Mouse (Mus musculus) embryonic facial prominence, embryonic 12.5 days (tissue): Measurements from ENCODE around the gene Tmprss9. TPM values are rescaled to one million over a fixed set of nuclear protein-coding genes. Genes with fewer than 3 reads are reported as not detected.

Source experiments
- ATAC-seq: fragments of 200-750 bp; cut with Nextera tagmentation; 2 replicates; pipeline ENCODE4 v1.8.0; 2017; ENCODE audit not compliant: insufficient number of reproducible peaks, insufficient read depth, low FRiP score, low TSS enrichment
- H3K27ac ChIP-seq: fragments of 300-500 bp; sonication (generic); 2 replicates; pipeline ENCODE4 v1.5.1; 2016; ENCODE audit warnings: mild to moderate bottlenecking
- H3K27me3 ChIP-seq: fragments of 300-500 bp; sonication (generic); 2 replicates; pipeline ENCODE4 v1.6.1; 2016; ENCODE audit warnings: mild to moderate bottlenecking, moderate library complexity
- H3K36me3 ChIP-seq: fragments of 300-500 bp; sonication (generic); 2 replicates; pipeline ENCODE4 v1.6.1; 2016; ENCODE audit warnings: mild to moderate bottlenecking
- H3K4me1 ChIP-seq: fragments of 300-500 bp; sonication (generic); 2 replicates; pipeline ENCODE4 v1.6.1; 2016
- H3K4me2 ChIP-seq: fragments of 300-500 bp; sonication (generic); replicated peaks from 2 replicates; pipeline ENCODE4 v1.6.1; 2016; ENCODE audit warnings: mild to moderate bottlenecking, moderate library complexity
- H3K4me3 ChIP-seq: fragments of 300-500 bp; sonication (generic); 2 replicates; pipeline ENCODE4 v1.5.1; 2016; ENCODE audit warnings: mild to moderate bottlenecking
- H3K9ac ChIP-seq: fragments of 300-500 bp; sonication (generic); 2 replicates; pipeline ENCODE4 v1.6.1; 2016; ENCODE audit warnings: mild to moderate bottlenecking, moderate library complexity
- H3K9me3 ChIP-seq: fragments of 300-500 bp; sonication (generic); 2 replicates; pipeline ENCODE4 v1.6.1; 2016; ENCODE audit warnings: mild to moderate bottlenecking, moderate library complexity
- WGBS: fragments of 180-500 bp; shearing (Covaris S2); methylation state at CpG from one replicate; pipeline ENCODE4 v1.1.7; 2016; 5-methylcytosine and 5-hydroxymethylcytosine counted together
- polyA plus RNA-seq: library from polyadenylated mRNA; unstranded; fragments of >200 nt; fragmentation: Nextera tagmentation; extraction: Ambion mirVana; gene quantifications from 2 replicates; pipeline ENCODE4 v1.2.1, GENCODE M21; 2016

Gene Tmprss9
- polyA plus RNA-seq, 1 experiment from 2014 or later: 0.09 TPM

- Histone ChIP-seq H3K27me3 (no peaks in the 10 kb centered on the region), H3K36me3 (peaks cover 72% of the 10 kb centered on the region)
These were observed 33.1 kb downstream of the Tmprss9 start for GRCm38 (mm10) chr10:80904709-80905108.

GRCm38 (mm10) chr10:80909375-80910162 lies 37.9 kb downstream of the Tmprss9 start:
- Histone ChIP-seq H3K27ac (no peak overlapping the region), H3K4me2 (no peak overlapping the region), H3K9me3 (no peaks in the 10 kb centered on the region), H3K27me3 (no peaks in the 10 kb centered on the region), H3K4me1 (no peaks in the 10 kb centered on the region), H3K36me3 (peaks cover 90% of the 10 kb centered on the region), H3K4me3 (no peak overlapping the region), H3K9ac (no peak overlapping the region)
- no peak for ATAC-seq
- WGBS: 93% methylated on average over 22 of the region's 22 CpGs

More at GRCm38 (mm10) chr10:80904709-80905108, 33.1 kb downstream of the Tmprss9 start:
- Histone ChIP-seq H3K27ac (no peak overlapping the region), H3K9ac (no peak overlapping the region), H3K4me1 (peaks cover 7% of the 10 kb centered on the region), H3K4me2 (no peak overlapping the region), H3K4me3 (no peak overlapping the region), H3K9me3 (no peaks in the 10 kb centered on the region)
- 92% methylated on average over 11 of the region's 11 CpGs for WGBS
- no peak for ATAC-seq

- no peak overlapping the region for H3K9ac ChIP-seq
- ATAC-seq: 0 out of 2 replicates have a peak, but pooled peaks have one; percentile 10
- 94% methylated on average over 4 of the region's 4 CpGs for WGBS
These were observed 39.7 kb downstream of the Tmprss9 start for GRCm38 (mm10) chr10:80911354-80911753.

GRCm38 (mm10) chr10:80911891-80912290 lies 40.2 kb downstream of the Tmprss9 start:
- no peaks in the 10 kb centered on the region for H3K9me3 ChIP-seq
- no peak for ATAC-seq
- H3K4me2 ChIP-seq: no peak overlapping the region
- no peak overlapping the region for H3K9ac ChIP-seq
- H3K27me3 ChIP-seq: no peaks in the 10 kb centered on the region
- peaks cover 9% of the 10 kb centered on the region for H3K4me1 ChIP-seq
- no peak overlapping the region for H3K4me3 ChIP-seq
- peaks cover 80% of the 10 kb centered on the region for H3K36me3 ChIP-seq
- no peak overlapping the region for H3K27ac ChIP-seq

More at GRCm38 (mm10) chr10:80911354-80911753, 39.7 kb downstream of the Tmprss9 start:
- Histone ChIP-seq H3K9me3 (no peaks in the 10 kb centered on the region), H3K4me1 (peaks cover 3% of the 10 kb centered on the region; the same call in 1 of the 2 replicates), H3K4me3 (no peak overlapping the region), H3K36me3 (peaks cover 83% of the 10 kb centered on the region), H3K4me2 (no peak overlapping the region), H3K27me3 (no peaks in the 10 kb centered on the region), H3K27ac (no peak overlapping the region)

- Histone ChIP-seq H3K27ac (no peak overlapping the region), H3K9me3 (no peaks in the 10 kb centered on the region), H3K9ac (no peak overlapping the region), H3K36me3 (peaks cover 65% of the 10 kb centered on the region), H3K4me2 (no peak overlapping the region), H3K4me1 (peaks cover 19% of the 10 kb centered on the region), H3K4me3 (no peak overlapping the region), H3K27me3 (no peaks in the 10 kb centered on the region)
- no peak for ATAC-seq
- 86% methylated on average over 7 of the region's 8 CpGs for WGBS
These were observed 41.8 kb downstream of the Tmprss9 start for GRCm38 (mm10) chr10:80913364-80914011.

- H3K4me1 ChIP-seq: peaks cover 22% of the 10 kb centered on the region
- H3K36me3 ChIP-seq: peaks cover 57% of the 10 kb centered on the region
- H3K9ac ChIP-seq: no peak overlapping the region; the same call in 1 of the 2 replicates
- WGBS: 83% methylated on average over 5 of the region's 5 CpGs
- no peak overlapping the region for H3K4me2 ChIP-seq
- H3K27me3 ChIP-seq: no peaks in the 10 kb centered on the region
- no peak overlapping the region for H3K4me3 ChIP-seq
- H3K9me3 ChIP-seq: no peaks in the 10 kb centered on the region
- no peak overlapping the region for H3K27ac ChIP-seq
- ATAC-seq: no peak
These were observed 42.6 kb downstream of the Tmprss9 start for GRCm38 (mm10) chr10:80914253-80914656.

GRCm38 (mm10) chr10:80915260-80915659 lies 43.6 kb downstream of the Tmprss9 start:
- H3K27me3 ChIP-seq: no peaks in the 10 kb centered on the region
- H3K4me1 ChIP-seq: peaks cover 22% of the 10 kb centered on the region
- H3K36me3 ChIP-seq: peaks cover 47% of the 10 kb centered on the region
- ATAC-seq: no peak
- no peak overlapping the region for H3K4me3 ChIP-seq
- H3K9me3 ChIP-seq: no peaks in the 10 kb centered on the region
- H3K27ac ChIP-seq: no peak overlapping the region
- WGBS: 83% methylated on average over 2 of the region's 2 CpGs
- H3K9ac ChIP-seq: no peak overlapping the region
- H3K4me2 ChIP-seq: no peak overlapping the region

- no peak overlapping the region for H3K27ac ChIP-seq
- H3K4me3 ChIP-seq: no peak overlapping the region
- no peaks in the 10 kb centered on the region for H3K27me3 ChIP-seq
- peaks cover 22% of the 10 kb centered on the region for H3K4me1 ChIP-seq
- ATAC-seq: no peak
- H3K4me2 ChIP-seq: no peak overlapping the region
- WGBS: 85% methylated on average over 4 of the region's 4 CpGs
- no peak overlapping the region for H3K9ac ChIP-seq
- no peaks in the 10 kb centered on the region for H3K9me3 ChIP-seq
- peaks cover 42% of the 10 kb centered on the region for H3K36me3 ChIP-seq
These were observed 44.1 kb downstream of the Tmprss9 start for GRCm38 (mm10) chr10:80915736-80916135.

GRCm38 (mm10) chr10:80917336-80917778 lies 45.7 kb downstream of the Tmprss9 start:
- WGBS: 3% methylated on average over 15 of the region's 15 CpGs
- Histone ChIP-seq H3K9ac (peak overlapping the region; percentile 88), H3K36me3 (peaks cover 28% of the 10 kb centered on the region), H3K9me3 (no peaks in the 10 kb centered on the region), H3K27me3 (no peaks in the 10 kb centered on the region), H3K27ac (peak overlapping the region; percentile 74; the same call in 1 of the 2 replicates), H3K4me3 (peak overlapping the region; percentile 94), H3K4me1 (peaks cover 28% of the 10 kb centered on the region), H3K4me2 (peak overlapping the region; percentile 95)
- ATAC-seq: peak; percentile 18; the same call in 1 of the 2 replicates

- under 1% methylated on average over 61 of the region's 61 CpGs for WGBS
- Histone ChIP-seq H3K4me2 (peak within 1 kb of the TSS; percentile 95), H3K9ac (peak within 1 kb of the TSS; percentile 88), H3K9me3 (no peaks in the 10 kb centered on the region), H3K4me1 (peaks cover 28% of the 10 kb centered on the region), H3K27ac (peak within 1 kb of the TSS; percentile 74), H3K4me3 (peak within 1 kb of the TSS; percentile 94), H3K36me3 (peaks cover 22% of the 10 kb centered on the region), H3K27me3 (no peaks in the 10 kb centered on the region)
- ATAC-seq: peak; percentile 17
These were observed 46.3 kb downstream of the Tmprss9 start, which contains the start of gene Lmnb2 for GRCm38 (mm10) chr10:80917779-80918434. Gene Lmnb2, minus strand, starts transcription at chr10:80918245.

GRCm38 (mm10) chr10:80921923-80922322 lies 50.3 kb downstream of the Tmprss9 start:
- no peak for ATAC-seq
- Histone ChIP-seq H3K4me1 (peaks cover 20% of the 10 kb centered on the region), H3K27me3 (no peaks in the 10 kb centered on the region), H3K27ac (no peak overlapping the region), H3K4me3 (peak overlapping the region; percentile 30), H3K4me2 (peak overlapping the region; percentile 55), H3K36me3 (no peaks in the 10 kb centered on the region), H3K9me3 (no peaks in the 10 kb centered on the region), H3K9ac (peak overlapping the region; percentile 45; the same call in 1 of the 2 replicates)
- 4% methylated on average over 16 of the region's 16 CpGs for WGBS
